Mouse (Mus musculus): ENCODE data around the gene Reln.

The Reln gene

GRCm38 (mm10) chr5:21846616-21847290 is 497.7 kb downstream of the Reln start:
- no peak for DNase-seq (ENCODE audit: low spot score in 2 of 2)

- DNase-seq (ENCODE audit: low spot score in 2 of 2): no peak
Observed at GRCm38 (mm10) chr5:21844676-21845075, 499.8 kb downstream of the Reln start.

Data from right cerebral cortex, adult 2 months (tissue).